Mouse (Mus musculus): ENCODE measurements around the gene Zmynd8.
A peak's percentile ranks its signal among the peaks of the same experiment; 100 is the strongest.
"Not testable (repeated sequence)": the region's sequence is repeated elsewhere in the genome, so short reads cannot be mapped to it uniquely, and the experiment has no call there.

Gene Zmynd8

DNA sequence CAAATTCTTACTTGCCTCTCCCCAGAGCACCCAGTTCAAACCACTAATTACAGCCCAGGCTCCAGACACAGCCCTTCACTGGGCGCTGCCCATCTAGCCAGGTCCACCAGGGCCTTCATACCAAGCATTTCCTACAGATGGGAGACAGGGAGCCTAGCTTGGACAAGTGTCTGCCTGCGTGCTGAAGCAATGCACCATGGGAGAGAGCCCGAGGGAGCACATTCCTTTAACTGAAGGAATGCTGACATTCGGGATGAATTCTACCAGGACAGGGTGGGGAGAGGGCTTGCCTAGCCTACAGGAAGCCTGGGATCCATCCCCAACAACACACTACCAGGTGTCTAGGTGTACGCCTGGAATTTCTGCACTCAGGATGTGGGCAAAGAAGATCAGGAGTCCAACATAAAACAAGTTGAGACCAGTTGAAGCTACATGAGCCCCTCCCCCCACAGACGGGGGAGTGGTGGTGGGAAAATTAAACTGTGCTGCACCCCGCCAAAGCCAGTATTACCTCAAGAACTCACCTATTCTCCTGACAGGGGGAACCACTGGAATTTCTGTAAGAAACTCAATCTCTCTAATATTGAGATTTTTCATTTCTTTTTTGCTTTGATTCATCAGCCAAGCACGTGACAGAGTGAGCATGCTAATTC, 67.1 kb downstream of the Zmynd8 start:
- no peak for DNase-seq

GRCm38 (mm10) chr2:165828770-165829169, 70.0 kb downstream of the Zmynd8 start:
- no peak for DNase-seq

- peak; percentile 91 for DNase-seq
These were observed 72.7 kb downstream of the Zmynd8 start for GRCm38 (mm10) chr2:165825964-165826712.

DNA sequence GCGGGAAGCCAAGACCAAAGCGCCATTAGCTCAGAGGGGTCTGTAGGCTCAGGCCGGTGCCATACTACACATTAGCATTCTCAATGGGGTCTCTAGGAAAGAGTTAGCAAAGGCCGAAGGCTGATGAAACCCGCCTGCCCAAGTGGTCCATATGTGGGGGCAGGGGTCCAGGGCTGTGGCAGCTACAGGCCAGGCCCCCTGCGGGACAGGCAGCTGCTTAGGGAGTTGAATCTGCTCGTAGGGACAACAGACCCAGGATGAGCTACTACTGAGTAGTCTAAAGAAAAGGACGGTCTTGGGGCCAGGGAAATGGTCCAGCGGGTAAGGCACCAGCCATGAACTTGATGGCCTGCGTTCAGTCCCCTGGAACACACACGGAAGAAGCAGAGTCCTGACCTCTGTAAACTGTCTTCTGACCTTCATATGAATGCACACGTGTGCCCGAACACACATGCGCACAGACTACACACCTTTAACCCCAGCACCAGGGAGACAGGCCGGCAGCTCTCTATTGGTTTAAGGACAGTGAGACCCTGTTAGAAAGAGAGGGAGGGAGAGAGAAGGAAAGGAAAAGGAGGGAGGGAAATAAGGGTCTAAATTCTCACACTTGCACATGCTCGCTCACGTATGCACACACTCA, 73.4 kb downstream of the Zmynd8 start:
- no peak for DNase-seq

DNA sequence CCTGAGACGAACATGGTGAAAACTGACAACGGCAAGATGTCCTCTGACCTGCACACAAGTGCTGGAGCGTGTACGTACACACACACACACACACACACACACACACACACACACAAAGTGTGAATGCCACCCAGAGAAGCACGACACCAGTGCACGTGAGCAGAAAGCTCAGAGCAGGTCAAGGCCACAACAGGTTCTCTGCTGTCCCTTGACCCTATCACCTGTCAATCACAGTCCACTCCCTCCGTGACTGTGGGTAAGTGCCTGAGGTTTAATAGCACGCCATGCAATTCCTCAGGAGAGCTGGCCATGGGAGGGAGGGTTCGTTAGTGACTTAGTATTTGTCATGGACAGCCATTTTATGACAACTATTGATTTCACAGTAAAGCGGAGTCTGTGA, 74.0 kb downstream of the Zmynd8 start:
- DNase-seq, result no peak

DNA sequence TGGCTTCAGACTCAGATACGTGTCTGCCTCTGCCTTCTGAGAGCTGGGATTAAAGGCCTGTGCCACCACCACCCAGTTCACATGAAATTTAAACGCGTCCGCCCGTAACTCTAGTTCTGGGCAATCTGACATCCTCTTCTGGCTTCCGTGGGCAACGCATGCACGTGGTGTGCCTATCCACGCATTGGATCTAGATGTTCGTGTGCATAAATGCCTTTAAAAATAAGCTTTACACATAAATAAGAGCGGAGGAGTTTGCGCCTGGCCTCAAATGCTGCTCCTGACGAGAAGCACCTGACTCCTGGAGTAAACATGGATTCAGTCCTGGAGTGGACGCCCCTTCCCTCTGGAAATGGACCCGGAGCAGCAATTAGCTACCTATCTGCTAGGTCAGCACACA, 76.3 kb downstream of the Zmynd8 start:
- DNase-seq, result no peak

GRCm38 (mm10) chr2:165821671-165822070, 77.1 kb downstream of the Zmynd8 start:
- DNase-seq, result no peak

GRCm38 (mm10) chr2:165820504-165821095, 78.2 kb downstream of the Zmynd8 start:
- DNase-seq, result no peak

- no peak for DNase-seq
These were observed 78.7 kb downstream of the Zmynd8 start for GRCm38 (mm10) chr2:165820073-165820472.

DNA sequence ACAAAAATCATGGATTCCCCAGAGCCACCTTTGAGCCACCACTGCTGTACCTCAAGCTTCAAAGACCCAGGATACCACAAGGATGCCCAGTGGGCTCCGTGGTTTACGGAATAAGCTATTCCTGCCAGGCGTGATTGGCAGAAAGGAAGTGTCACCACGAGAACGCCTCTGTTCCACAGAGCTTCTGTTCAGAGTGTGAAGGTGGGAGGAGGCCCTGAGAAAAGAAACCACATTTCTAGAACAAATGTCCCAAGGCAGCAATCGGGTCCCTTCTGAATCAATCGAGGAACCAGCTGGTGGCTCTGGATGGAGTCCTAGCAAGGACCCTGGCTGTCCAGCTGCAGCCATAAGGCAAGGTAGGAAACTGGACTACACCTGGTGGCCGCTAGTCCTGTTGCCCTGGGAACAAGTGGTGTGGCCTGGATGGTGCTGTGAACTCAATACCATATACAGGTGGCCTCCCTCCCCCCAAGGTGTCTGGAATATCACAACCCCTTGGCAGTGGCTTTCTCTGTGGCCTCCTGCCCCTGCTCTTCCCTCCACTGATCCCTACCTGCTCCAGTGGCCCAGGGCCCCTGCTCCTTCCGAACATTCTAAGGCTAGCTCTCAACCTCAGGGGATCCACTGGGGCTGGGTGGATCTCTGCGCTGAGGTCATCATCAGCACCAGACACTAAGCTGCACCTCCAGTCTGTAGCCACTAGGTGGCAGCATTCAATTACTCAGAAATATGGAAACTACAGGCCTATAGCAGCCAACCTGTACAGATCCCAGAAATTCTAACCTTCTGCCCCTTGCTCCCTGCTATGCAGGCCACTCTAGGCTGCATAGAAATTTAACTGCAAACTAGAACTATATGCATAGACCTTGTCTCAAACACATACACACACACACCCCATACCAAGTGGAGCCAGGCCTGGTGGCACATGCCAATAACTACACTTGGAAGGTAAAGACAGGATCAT, 79.5 kb downstream of the Zmynd8 start:
- peak; percentile 85 for DNase-seq

- DNase-seq, result no peak
These were observed 80.2 kb downstream of the Zmynd8 start for GRCm38 (mm10) chr2:165818570-165818969.

DNA sequence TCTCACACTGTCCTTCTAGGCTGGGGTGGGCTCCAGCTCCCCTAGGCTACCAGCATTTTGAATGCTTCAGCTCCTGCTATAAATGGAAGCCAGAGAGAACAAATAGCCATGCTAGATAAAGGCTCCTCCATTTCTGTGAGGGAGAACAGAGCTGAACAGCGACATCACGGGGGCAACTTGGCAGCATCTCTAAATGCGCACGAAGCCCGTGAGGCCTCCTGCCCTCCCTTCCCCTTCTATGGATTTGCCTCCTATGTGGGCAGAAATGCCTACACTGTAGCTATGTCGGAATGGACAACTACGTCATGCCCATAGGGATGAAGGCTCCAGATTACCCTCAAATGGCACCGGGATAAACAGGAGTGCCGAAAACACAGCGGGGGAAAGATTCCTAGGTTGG, 81.4 kb downstream of the Zmynd8 start:
- DNase-seq, result no peak

GRCm38 (mm10) chr2:165815103-165815880, 83.5 kb downstream of the Zmynd8 start:
- no peak for DNase-seq

DNA sequence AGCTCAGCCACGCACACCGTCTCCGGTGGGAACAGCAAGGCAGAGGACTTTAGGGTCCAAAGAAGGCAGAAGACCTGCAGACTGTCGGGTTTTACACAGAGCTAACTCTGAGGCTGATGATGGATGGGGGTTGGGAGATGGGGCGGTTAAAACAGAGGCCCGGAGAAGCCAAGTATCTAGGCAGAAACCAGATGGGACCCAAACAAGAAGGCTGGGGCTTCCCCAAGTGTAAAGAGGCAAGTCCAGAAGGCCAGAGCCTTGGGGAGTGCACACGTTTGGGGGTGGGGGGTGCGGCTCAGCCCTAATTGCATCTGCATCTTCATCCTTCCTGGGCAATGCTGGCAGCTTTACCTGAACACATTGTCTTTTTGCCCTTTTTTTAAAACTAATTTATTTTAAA, 85.9 kb downstream of the Zmynd8 start:
- DNase-seq, result no peak

DNA sequence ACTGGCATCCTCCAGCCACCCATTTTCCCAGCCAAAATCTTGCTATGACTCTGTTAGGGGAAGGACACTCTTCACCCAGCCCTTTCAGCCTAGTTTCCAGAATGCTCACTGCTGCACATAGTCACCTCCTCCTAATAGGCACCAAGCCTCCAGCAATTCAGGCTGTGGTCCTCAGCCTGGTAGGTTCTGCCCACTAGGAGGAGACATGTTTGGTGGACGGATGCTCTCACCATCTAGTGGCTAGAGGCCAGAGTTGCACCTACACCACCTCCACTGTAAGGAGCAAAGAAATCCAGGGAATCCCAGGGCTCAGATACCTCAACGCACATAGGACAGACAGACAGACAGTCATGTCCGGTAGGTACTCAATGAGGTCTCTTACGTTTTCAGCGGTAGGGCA, 87.3 kb downstream of the Zmynd8 start:
- DNase-seq, result peak; percentile 85

- DNase-seq, result no peak
These were observed 88.8 kb downstream of the Zmynd8 start for GRCm38 (mm10) chr2:165809901-165810477.

DNA sequence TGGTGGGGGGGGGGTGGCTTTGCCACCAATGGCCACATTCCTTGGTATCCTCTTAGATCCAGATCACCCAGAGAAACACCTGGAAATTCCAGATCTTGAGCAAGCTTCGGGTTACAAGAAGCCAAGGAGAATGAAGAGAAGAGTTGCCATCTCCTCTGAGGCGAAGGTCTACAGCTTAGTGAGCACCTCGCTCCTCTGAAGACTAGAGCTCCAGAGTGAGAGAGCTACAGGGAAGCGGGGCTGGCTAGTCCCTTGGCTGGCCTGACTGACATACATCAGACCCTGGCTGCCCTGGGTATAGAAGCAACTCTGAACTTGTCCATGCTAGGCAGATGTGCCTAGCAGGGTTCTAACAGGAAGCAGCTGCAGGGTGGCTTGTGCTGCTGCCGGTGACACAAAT, 89.7 kb downstream of the Zmynd8 start:
- no peak for DNase-seq

DNA sequence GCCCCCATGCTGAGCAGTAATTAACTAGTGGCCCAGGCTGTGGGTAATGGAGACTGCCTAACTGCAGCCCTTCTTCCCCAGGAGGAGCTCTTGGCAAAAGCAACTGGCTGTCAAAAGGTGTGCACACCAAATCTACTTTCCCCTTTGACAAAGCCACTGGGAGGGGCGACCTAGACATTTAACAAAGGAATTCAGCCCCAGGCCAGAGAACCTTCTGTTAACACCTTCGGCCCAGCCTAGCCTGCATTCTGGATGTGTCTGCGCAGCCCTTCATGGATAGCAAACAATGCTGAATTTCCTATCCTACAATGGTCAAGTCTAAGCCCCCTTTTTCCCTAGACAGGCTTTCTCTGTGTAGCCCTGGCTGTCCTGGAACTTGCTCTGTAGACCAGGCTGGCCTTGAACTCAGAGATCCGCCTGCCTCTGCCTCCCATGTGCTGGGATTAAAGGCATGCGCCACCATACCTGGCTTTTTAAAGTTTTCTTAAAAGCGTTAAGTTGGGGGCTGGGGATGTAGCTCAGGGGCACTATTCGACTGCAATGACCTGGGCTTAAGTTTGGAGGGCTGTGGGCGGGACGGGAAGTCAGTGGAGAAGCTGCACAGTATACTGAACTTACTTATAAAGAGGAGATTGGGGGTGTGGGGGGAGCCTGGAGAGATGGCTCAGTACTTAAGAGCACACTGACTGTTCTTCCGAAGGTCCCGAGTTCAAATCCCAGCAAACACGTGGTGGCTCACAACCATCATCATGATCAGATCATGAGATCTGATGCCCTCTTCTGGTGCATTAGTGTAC, 90.4 kb downstream of the Zmynd8 start:
- no peak for DNase-seq

- not testable (repeated sequence) for DNase-seq
These were observed 98.6 kb downstream of the Zmynd8 start for GRCm38 (mm10) chr2:165800174-165800573.

GRCm38 (mm10) chr2:165797876-165798275, 100.9 kb downstream of the Zmynd8 start:
- DNase-seq, result no peak

GRCm38 (mm10) chr2:165793283-165793638, 105.6 kb downstream of the Zmynd8 start:
- DNase-seq, result no peak
